Mouse (Mus musculus): ENCODE results near the gene Cacna1d.

The Cacna1d gene

DNA sequence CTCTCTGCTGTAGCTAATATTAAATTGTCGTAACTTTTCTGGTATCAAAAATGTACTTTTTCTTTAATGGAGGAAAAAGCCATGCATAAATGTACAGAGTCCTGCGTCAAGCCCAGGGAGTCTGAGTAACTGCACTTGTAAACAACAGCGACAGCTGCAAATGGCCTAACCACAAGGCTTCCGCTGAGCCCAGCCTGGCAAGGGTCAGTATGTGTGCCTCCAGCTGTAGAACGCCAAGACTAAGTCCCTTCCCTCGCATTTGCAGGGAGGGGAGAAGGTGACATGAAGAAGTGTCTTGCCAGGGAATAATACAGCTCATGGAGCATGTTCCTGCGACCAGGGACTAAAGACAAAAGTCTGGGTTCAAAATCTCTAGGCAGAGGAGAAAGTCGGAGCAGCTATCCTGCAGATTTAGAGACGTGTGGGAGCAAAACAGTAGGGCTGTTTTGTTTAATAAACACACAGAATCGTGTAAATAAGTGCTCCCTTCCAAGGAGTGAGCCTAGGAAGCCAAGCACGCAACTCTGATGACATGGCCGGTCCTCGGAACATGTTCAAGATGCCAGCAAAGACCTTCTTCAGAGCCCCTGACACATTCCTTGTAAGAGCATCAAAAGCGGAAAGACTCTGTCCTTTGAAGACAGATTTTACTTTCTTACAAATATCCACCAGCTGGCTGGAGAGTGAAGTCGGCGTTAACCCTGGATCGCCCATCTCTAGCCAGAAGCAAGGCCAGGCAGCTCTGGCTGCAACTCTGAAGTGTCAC lies 160.7 kb downstream of the Cacna1d start:
- no peak for DNase-seq (ENCODE audit: low read depth, low spot score)

DNA sequence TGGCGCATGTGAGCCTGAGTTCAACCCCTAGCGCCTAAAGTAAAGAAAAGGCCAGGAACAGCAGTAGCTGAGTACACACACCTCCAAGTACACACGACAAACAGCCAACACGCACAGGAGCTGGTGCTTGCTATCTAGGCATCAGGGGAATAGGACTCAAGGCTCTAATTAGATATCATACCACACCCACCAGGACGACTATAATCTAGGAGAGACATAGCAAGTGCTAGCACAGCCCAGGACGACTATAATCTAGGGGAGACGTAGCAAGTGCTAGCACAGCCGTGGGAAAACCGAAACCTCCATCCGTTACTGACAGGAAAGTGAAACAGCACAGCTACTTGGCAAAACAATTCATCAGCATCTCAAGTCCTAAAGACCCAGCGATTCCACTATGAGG lies 162.1 kb downstream of the Cacna1d start:
- DNase-seq (ENCODE audit: low read depth, low spot score) = no peak

GRCm38 (mm10) chr14:30327452-30327851 lies 163.8 kb downstream of the Cacna1d start:
- DNase-seq (ENCODE audit: low read depth, low spot score) = no peak

DNA sequence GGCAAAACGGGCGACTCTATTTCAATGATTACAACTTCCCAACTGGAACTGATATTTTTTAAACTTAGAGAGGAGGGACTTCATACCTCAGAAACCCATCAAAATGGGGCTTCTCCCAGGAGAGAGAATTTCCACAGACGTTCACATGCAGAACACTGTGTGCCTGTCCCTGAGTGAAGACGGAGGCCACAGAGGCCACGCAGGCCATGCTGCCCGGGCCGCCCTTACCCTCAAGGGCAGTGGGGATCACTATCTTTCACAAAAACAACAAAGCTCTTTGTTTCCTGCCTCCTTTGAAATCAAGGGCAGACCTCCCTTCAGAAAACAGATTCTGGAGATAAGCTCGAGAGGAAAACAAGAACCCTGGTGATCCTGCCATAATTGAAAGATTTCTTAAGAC lies 164.2 kb downstream of the Cacna1d start:
- no peak for DNase-seq (ENCODE audit: low read depth, low spot score)

DNA sequence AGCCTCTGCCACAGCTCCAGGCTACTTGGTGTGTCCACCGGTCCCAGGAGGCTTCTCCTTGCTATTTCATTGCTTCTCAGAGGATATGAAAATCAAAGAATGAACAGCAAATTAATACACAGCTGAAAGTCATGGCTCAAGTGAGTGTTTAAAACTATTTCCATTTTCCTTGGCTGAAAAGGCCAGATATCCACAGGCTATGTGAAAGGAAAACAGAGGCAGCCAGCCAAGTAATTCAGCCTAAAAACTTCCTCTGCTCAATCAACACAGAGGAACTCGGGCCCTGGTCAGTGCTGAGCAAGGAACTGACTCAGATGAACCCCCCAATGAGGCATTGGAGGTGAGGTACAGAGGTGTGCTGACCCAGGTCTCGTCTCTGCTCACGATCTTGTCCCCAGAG lies 165.0 kb downstream of the Cacna1d start:
- no peak for DNase-seq (ENCODE audit: low read depth, low spot score)

DNA sequence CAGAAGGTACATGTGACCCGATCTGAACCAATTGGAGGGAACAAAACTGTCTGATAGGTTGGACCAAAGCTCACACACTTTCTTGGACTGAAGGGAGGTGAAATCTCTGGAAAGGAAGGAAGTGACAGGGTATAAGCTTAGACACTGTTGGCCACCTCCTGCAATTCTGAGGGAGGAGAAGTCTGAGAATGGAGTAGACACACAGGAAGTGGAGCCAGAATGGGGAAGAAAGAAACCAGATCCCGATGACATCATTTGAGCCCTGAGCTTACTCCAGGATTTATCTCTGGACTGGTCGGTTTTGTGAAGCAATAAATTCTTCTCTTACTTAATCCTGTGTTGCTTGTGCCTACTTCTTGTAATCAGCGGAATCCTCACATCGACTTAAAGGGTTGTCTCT lies 166.3 kb downstream of the Cacna1d start:
- DNase-seq (ENCODE audit: low read depth, low spot score) = no peak

DNA sequence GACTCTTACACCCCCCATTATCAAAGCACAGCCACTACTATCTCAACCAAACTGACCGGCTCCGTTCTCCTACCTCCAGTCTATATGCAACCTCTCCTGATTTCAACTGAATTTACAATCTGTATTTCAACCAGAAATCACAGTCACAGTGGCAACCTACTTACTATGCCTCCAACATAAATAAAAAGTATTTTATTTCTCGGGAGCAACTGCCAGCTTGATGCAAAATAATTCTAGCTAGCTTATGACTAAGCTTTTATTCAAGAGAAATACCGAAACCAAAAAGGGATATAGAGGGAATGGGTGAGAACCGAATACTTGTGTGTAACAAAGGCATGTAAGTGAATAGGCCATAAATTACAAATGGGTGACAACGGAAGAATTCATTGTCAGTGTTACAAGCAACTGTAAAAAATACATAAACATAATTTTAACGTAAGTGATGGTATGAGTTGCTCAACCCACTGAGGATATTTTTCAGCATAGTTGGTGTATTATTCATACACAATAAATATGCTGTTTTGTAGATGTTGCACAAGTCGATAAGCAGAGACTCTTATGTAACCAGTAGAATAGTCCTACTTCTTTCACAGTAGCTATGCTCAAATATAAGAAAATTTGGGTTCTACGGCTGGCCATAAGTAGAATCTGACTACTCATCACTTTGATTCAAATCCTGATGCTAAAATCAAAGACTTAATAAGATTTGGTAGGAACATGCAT lies 172.4 kb downstream of the Cacna1d start:
- no peak for DNase-seq (ENCODE audit: low read depth, low spot score)

GRCm38 (mm10) chr14:30318293-30318692 lies 173.0 kb downstream of the Cacna1d start:
- no peak for DNase-seq (ENCODE audit: low read depth, low spot score)

DNA sequence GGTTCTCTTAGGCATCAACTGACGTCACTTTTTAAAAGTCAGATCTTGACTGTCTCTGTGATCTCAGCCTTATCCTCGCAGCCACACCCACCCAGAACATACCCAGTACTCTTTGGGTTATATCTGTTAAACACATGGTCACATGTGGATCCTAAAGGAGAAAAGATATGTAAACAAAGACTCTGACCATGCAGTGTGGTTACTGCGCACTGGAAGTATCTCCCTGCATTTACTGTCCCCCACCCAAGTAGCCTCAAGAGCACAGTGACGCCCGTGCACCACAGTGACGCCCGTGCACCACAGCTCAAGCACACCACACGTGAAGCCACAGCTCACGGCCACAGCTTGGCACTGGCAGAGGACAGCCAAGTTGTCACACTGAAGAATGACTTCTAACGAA lies 173.6 kb downstream of the Cacna1d start:
- no peak for DNase-seq (ENCODE audit: low read depth, low spot score)

DNA sequence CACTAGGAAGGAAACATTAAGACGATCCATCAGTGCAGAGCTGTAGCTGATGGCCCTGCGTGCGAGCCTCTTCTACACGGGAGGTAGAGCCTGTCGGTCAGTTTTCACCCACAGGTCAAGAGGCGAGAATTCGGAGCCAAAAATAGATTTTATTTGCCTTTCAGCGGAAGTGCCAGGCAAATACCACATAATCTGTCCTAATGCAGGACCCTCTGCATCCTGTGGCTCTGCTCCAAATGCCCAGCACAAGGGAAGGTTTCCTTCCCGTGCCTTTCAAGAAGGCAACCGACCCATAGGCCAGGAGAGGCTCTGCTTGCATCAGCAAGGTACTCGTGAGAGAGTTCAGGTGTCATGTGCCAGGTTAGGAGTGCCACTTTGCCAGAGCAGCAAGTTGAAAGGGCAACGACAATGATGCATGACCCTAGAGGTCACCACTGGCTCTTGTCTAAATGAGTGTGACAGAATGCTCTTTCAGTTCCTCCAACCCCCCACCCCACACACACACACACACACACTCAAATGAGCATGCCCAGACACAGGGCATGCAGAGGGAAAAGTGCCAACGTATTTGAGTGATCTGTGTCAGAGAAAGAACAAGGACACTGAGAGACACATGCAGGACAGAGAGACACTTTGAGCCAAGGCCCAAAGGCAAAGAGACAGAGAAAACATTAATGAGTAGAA lies 179.9 kb downstream of the Cacna1d start:
- no peak for DNase-seq (ENCODE audit: low read depth, low spot score)

GRCm38 (mm10) chr14:30310236-30310635 lies 181.0 kb downstream of the Cacna1d start:
- DNase-seq (ENCODE audit: low read depth, low spot score) = no peak

DNA sequence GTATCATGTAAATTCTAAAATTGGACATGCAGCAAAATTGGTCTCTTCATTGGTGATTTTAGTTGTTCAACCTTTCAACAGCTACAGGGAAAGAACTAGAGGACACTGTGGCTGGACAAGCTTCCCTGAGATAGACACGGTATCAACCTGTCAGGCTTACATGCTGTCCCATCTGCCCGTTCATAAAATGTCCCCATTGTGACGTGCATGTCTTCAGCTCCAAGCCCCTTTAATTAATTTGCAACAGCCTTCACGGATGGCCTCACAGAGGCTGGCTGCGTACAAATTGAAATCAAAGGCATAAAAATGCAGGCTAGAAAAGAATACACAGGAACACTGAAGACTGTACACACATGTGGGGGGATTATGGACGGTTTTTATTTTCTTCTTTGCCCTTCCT lies 185.0 kb downstream of the Cacna1d start:
- DNase-seq (ENCODE audit: low read depth, low spot score) = no peak

DNA sequence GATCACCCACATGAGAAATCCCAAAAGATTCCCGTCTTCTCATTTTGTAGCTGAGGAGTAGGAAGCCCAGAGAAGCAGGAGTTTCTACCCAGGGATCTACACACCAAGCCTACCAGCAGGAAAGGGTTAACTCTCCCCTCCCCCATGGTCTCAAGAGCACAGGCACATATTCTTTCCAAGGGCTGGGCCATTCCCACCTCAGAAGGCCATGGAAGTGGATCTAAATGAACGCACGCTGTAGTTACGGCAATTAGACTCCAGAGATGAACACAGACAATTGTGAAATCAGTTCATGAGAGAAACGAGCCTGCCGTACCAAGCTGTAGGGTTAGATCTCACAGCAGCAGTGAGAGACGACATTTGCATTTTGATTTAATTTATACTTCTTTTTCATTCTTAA lies 191.3 kb downstream of the Cacna1d start:
- no peak for DNase-seq (ENCODE audit: low read depth, low spot score)

DNA sequence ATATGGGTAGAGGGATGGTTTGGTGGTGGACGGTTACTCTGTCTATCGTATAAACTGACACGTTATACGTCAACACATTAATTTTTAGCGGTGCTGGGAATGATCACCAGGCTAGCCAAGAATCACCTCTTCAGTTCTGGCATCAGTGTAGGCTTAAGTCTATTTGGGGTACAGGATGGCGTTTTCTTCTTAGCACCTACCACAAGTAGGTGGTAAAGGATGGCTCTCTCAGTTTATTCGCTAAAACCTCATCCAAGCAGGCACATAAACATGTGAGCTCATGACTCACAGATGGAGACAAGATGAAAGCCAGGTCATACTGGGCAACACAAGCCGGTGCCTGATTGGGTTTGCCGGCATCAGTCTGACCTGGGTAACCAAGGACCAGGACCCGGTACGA lies 193.8 kb downstream of the Cacna1d start:
- no peak for DNase-seq (ENCODE audit: low read depth, low spot score)

- DNase-seq (ENCODE audit: low read depth, low spot score) = no peak
These were observed 199.2 kb downstream of the Cacna1d start for GRCm38 (mm10) chr14:30292135-30292463.

DNA sequence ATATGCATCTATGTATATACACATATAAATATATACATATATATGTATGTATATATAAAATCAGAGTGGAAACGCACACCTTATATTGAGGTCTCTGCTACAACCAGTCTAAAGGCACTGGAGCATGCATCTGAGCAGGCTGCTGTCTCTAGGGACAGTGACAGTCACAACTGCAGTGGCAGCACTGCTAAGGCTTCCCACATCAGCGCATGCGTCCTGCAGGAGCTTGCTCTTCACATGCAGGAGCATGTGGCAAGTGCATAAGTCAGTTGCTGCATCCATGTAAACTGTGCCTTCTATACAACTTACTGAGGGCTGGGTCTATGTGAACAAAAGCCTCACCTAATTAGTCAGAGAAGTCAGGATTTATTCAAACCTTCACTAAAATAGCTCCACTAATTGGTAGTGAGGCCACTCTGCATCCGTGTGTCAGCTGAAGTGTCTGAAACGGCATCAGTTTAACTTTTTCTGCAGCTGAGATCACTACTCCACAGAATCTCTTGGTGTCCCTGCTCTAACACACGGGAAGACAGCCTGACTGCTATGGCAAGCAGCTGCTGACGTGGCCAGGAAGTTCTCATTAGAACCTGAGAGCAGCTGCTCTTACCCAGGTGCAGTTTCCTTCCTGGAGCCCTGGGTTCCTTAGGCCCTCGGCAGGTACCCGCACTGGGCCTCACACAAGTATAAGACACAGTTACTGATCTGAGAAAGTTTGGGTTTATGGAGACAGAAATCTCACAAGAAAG lies 199.7 kb downstream of the Cacna1d start:
- no peak for DNase-seq (ENCODE audit: low read depth, low spot score)

DNA sequence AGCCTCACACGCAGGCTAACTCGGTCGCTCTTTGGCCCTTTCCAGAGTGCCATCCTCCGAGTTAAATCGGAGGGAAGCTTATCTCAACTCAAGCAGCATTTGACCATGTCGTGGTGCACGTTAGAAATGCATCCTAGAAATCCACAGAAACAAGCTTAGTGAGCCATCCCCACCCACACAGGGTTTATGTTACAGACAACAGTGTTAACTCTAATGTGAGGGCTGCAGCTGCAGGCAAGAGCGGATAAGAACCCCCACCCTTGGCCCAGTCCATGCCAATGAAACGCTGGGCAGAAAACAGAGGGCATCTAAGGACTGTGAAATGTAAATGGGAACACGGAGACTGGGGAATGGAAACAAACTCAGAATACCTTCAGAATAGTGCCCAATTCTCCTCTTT lies 206.8 kb downstream of the Cacna1d start:
- no peak for DNase-seq (ENCODE audit: low read depth, low spot score)

GRCm38 (mm10) chr14:30284022-30284421 lies 207.2 kb downstream of the Cacna1d start:
- no peak for DNase-seq (ENCODE audit: low read depth, low spot score)

GRCm38 (mm10) chr14:30275572-30275971 lies 215.7 kb downstream of the Cacna1d start:
- DNase-seq (ENCODE audit: low read depth, low spot score) = no peak

DNA sequence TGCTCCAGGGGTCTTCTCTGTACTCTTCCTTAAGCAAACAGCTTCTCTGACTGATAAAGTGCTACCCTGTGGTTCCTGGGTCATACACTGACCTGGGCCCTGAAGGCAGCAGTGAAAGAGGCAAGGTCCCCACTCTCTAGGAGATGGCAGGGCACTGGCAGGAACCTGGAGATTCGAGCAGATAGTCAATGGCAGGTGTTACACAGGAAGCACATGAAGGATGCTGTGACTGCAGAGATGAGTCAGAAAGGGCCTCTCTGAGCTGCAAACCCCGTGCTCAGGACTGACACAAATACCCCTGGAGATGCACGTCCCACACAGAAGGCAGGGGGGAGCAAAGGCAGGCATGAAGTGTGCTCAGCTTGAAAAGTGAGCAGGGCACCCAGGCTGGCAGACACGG lies 218.3 kb downstream of the Cacna1d start:
- DNase-seq (ENCODE audit: low read depth, low spot score) = no peak

DNA sequence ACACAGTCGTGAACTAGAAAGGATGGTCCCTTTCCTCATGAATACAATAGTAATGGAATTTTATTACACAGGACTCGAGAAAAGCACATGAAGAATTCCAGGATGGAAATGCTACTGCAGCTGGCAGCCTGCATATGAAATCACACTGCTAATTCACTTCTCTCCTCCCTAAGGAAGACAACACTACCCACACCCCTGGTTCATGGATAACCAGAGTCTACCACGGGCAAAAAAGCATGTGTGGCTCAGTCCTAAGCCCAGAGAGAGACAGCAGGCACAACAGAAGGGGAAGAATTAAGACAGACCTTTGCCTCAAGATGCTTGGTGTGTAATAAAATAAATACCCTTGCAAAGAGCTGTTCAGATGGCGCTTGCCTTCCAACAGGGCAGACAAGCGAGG lies 218.7 kb downstream of the Cacna1d start:
- DNase-seq (ENCODE audit: low read depth, low spot score) = no peak

DNA sequence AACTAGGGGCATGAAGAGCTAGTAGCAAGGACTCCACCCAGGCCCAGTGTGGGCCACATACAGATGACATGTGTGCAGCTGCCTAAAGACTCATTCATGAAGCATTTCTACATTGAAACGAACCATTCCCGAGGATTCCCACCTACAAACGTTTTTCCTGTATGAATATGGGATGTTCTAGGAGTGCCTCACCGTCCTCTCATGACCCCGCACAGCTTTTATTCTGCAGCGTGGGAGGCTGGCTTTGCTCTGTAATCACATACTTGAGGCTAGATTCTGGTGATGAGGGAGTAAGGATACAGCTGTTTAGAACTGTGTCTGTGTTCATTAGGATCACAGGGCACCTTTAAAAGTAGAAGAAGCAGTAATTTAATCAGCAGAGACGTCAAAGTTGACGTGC lies 219.4 kb downstream of the Cacna1d start:
- DNase-seq (ENCODE audit: low read depth, low spot score) = no peak
